Mouse (Mus musculus): ENCODE results near the gene Cdh22. TPM values are rescaled to one million over a fixed set of nuclear protein-coding genes. Genes with fewer than 3 reads are reported as not detected.

Gene Cdh22
- polyA plus RNA-seq (2012; rRNA removed) = 14.7 and 25.7 TPM in 2 replicates

- TF ChIP-seq POLR2A (IDR thresholded peaks at IDR 0.05; ENCODE audit: borderline replicate concordance, extremely low read depth, insufficient read depth, insufficient read length, poor library complexity, severe bottlenecking) = 0 out of 2 replicates have a peak, but pooled peaks have one; percentile 19
- peak; percentile 68 for TF ChIP-seq CTCF (IDR thresholded peaks at IDR 0.05; ENCODE audit: borderline replicate concordance, extremely low read depth, insufficient read depth, insufficient read length)
Measured at GRCm38 (mm10) chr2:165234613-165235291, at the start of gene Cdh22. Gene Cdh22 (minus strand): TSS chr2:165234853.

GRCm38 (mm10) chr2:165284377-165284776, 49.7 kb upstream of the Cdh22 start:
- no peak for DNase-seq (ENCODE audit: low read depth)
- TF ChIP-seq CTCF (IDR thresholded peaks at IDR 0.05; ENCODE audit: borderline replicate concordance, extremely low read depth, insufficient read depth, insufficient read length) = no peak
- TF ChIP-seq POLR2A (IDR thresholded peaks at IDR 0.05; ENCODE audit: borderline replicate concordance, extremely low read depth, insufficient read depth, insufficient read length, poor library complexity, severe bottlenecking) = no peak

More at GRCm38 (mm10) chr2:165234613-165235291, at the start of gene Cdh22:
- peak; percentile 88 for DNase-seq (ENCODE audit: low read depth)

- no peak for DNase-seq (ENCODE audit: low read depth)
- TF ChIP-seq POLR2A (IDR thresholded peaks at IDR 0.05; ENCODE audit: borderline replicate concordance, extremely low read depth, insufficient read depth, insufficient read length, poor library complexity, severe bottlenecking) = no peak
- TF ChIP-seq CTCF (IDR thresholded peaks at IDR 0.05; ENCODE audit: borderline replicate concordance, extremely low read depth, insufficient read depth, insufficient read length) = no peak
Measured at GRCm38 (mm10) chr2:165283644-165284043, 49.0 kb upstream of the Cdh22 start.

- DNase-seq (ENCODE audit: low read depth) = peak; percentile 68
- TF ChIP-seq POLR2A (IDR thresholded peaks at IDR 0.05; ENCODE audit: borderline replicate concordance, extremely low read depth, insufficient read depth, insufficient read length, poor library complexity, severe bottlenecking) (no peak), CTCF (IDR thresholded peaks at IDR 0.05; ENCODE audit: borderline replicate concordance, extremely low read depth, insufficient read depth, insufficient read length) (no peak)
Measured at GRCm38 (mm10) chr2:165281779-165282311, 47.2 kb upstream of the Cdh22 start.

- DNase-seq (ENCODE audit: low read depth) = peak; percentile 74
- TF ChIP-seq CTCF (IDR thresholded peaks at IDR 0.05; ENCODE audit: borderline replicate concordance, extremely low read depth, insufficient read depth, insufficient read length) = no peak
- TF ChIP-seq POLR2A (IDR thresholded peaks at IDR 0.05; ENCODE audit: borderline replicate concordance, extremely low read depth, insufficient read depth, insufficient read length, poor library complexity, severe bottlenecking) = no peak
Measured at GRCm38 (mm10) chr2:165279351-165279750, 44.7 kb upstream of the Cdh22 start.

GRCm38 (mm10) chr2:165277188-165277740, 42.6 kb upstream of the Cdh22 start:
- no peak for DNase-seq (ENCODE audit: low read depth)

GRCm38 (mm10) chr2:165275824-165276223, 41.2 kb upstream of the Cdh22 start:
- TF ChIP-seq CTCF (IDR thresholded peaks at IDR 0.05; ENCODE audit: borderline replicate concordance, extremely low read depth, insufficient read depth, insufficient read length) (peak; percentile 88), POLR2A (IDR thresholded peaks at IDR 0.05; ENCODE audit: borderline replicate concordance, extremely low read depth, insufficient read depth, insufficient read length, poor library complexity, severe bottlenecking) (no peak)
- peak; percentile 92 for DNase-seq (ENCODE audit: low read depth)

More at GRCm38 (mm10) chr2:165277188-165277740, 42.6 kb upstream of the Cdh22 start:
- TF ChIP-seq POLR2A (IDR thresholded peaks at IDR 0.05; ENCODE audit: borderline replicate concordance, extremely low read depth, insufficient read depth, insufficient read length, poor library complexity, severe bottlenecking) (no peak), CTCF (IDR thresholded peaks at IDR 0.05; ENCODE audit: borderline replicate concordance, extremely low read depth, insufficient read depth, insufficient read length) (no peak)

- no peak for TF ChIP-seq CTCF (IDR thresholded peaks at IDR 0.05; ENCODE audit: borderline replicate concordance, extremely low read depth, insufficient read depth, insufficient read length)
- TF ChIP-seq POLR2A (IDR thresholded peaks at IDR 0.05; ENCODE audit: borderline replicate concordance, extremely low read depth, insufficient read depth, insufficient read length, poor library complexity, severe bottlenecking) = no peak
- DNase-seq (ENCODE audit: low read depth) = peak; percentile 85
Measured at GRCm38 (mm10) chr2:165275124-165275640, 40.5 kb upstream of the Cdh22 start.

- peak; percentile 72 for DNase-seq (ENCODE audit: low read depth)
- TF ChIP-seq CTCF (IDR thresholded peaks at IDR 0.05; ENCODE audit: borderline replicate concordance, extremely low read depth, insufficient read depth, insufficient read length) = no peak
- no peak for TF ChIP-seq POLR2A (IDR thresholded peaks at IDR 0.05; ENCODE audit: borderline replicate concordance, extremely low read depth, insufficient read depth, insufficient read length, poor library complexity, severe bottlenecking)
Measured at GRCm38 (mm10) chr2:165273589-165273988, 38.9 kb upstream of the Cdh22 start.

- TF ChIP-seq CTCF (IDR thresholded peaks at IDR 0.05; ENCODE audit: borderline replicate concordance, extremely low read depth, insufficient read depth, insufficient read length) (no peak), POLR2A (IDR thresholded peaks at IDR 0.05; ENCODE audit: borderline replicate concordance, extremely low read depth, insufficient read depth, insufficient read length, poor library complexity, severe bottlenecking) (no peak)
- DNase-seq (ENCODE audit: low read depth) = peak; percentile 70
Measured at GRCm38 (mm10) chr2:165271326-165271725, 36.7 kb upstream of the Cdh22 start.

- TF ChIP-seq POLR2A (IDR thresholded peaks at IDR 0.05; ENCODE audit: borderline replicate concordance, extremely low read depth, insufficient read depth, insufficient read length, poor library complexity, severe bottlenecking) (no peak), CTCF (IDR thresholded peaks at IDR 0.05; ENCODE audit: borderline replicate concordance, extremely low read depth, insufficient read depth, insufficient read length) (no peak)
Measured at GRCm38 (mm10) chr2:165270858-165271257, 36.2 kb upstream of the Cdh22 start.

More at GRCm38 (mm10) chr2:165270858-165271257, 36.2 kb upstream of the Cdh22 start:
- peak; percentile 49 for DNase-seq (ENCODE audit: low read depth)

Measured in brain, embryonic 14.5 days (tissue).